Mouse (Mus musculus) c-Kit-positive CD71-positive TER-119-negative erythroid progenitor cells, embryonic 14.5 days (primary cell): ENCODE results near the gene Lingo3.

Experiments used
- DNase-seq: peaks from one replicate; pipeline ENCODE4 v3.0.0-alpha.2; 2013; ENCODE audit warnings: low read depth

Lingo3 gene

GRCm38 (mm10) chr10:80843931-80844547 lies at the start of gene Lingo3:
TSS of gene Lingo3 (minus strand) at chr10:80844039.
- DNase-seq, result no peak

GRCm38 (mm10) chr10:80887181-80887580 lies 43.3 kb upstream of the Lingo3 start:
- DNase-seq, result no peak

DNA sequence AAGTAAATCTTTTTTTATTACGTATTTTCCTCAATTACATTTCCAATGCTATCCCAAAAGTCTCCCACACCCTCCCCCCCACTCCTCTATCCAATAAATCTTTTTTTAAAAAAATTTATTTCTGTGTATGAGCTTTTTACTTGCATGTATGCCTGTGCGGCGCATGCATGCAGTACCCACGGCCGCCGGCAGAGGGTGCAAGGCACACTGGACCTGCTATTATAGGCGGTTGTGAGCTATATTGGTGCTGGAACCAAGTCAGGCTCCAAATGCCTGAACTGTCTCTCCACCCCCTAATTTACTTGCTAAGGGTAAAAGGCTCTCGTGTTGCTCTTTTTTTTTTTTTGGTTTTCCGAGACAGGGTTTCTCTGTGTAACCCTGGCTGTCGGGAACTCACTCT lies 37.5 kb upstream of the Lingo3 start:
- DNase-seq, result peak; percentile 61

DNA sequence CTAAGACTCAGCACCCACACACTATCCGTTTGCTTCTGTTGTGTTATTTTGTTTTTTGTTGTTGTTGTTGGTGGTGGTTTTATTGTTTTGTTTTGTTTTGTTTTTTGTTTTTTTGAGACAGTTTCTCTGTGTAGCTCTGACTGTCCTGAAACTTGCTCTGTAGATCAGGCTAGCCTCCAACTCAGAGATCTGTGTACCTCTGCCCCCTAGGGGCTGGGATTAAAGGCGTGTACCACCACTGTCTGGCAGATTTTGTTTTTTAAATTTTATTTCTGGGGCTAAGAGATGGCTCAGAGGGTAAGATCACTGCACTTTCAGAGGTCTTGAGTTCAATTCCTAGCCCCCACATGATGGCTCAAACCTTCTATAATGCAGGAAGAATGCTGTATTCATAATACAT lies 37.1 kb upstream of the Lingo3 start:
- DNase-seq, result no peak

DNA sequence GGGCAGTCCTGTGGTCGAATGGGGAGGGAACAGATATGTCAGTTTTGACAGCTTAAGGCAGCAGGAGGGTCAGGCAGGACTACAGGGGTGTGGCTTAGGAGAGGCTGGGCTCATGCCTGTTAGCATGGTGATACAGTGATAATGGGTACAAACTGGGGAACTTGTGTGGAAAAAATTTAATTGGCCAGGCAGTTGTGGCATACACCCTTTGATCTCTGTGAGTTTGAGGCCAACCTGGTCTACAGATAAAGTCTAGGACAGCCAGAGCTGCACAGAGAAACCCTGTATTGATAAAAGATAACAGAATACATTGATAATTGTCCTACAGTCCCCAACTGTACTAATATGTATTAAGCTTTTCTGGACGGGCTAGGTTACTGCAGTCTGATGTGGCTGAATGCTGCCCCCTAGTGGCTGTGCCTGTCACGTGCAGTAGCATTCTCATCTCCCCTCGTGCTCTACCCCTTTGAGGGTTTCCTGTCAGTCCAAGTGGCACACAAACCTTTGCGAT lies 36.3 kb upstream of the Lingo3 start:
- peak; percentile 72 for DNase-seq

DNA sequence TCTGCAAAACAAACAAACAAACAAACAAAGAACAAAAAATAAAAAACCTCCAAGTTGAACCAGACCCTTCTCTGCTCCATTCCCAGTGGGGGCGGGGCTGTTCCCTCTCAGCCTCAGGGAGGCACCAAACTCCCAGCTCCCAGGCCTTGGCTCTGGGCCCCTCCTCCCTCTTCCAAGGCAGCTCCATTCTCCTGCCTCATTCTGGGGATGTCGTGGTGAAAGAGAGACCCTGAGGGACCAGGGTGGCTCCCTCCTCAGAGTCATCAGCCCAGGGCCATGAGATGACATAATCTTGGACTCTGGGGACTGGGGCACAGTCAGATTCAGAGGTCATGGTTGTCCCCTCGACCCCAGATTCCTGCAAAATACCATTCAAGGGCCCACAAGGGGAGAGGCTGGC lies 32.8 kb upstream of the Lingo3 start:
- no peak for DNase-seq

- peak; percentile 51 for DNase-seq
Observed at GRCm38 (mm10) chr10:80876028-80876427, 32.2 kb upstream of the Lingo3 start.

DNA sequence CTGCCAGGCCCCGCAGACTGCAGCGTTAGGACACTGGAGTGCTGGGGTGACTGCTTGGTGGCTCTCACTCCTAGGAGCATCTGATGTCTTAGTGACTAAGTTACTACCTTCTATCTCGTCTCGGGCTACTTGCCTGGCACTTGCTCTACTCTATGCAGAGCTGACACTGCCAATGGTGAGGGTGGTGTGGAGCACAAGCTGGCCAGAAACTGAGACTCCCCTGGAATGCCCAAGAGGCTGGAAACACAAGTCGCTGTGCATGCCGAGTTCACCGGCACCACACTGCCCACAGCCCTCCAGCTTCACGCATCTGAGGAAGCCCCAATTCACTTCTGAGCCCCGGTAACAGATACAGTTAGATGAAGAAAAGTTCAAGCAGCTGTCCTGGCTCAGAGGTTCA lies 30.2 kb upstream of the Lingo3 start:
- no peak for DNase-seq

DNA sequence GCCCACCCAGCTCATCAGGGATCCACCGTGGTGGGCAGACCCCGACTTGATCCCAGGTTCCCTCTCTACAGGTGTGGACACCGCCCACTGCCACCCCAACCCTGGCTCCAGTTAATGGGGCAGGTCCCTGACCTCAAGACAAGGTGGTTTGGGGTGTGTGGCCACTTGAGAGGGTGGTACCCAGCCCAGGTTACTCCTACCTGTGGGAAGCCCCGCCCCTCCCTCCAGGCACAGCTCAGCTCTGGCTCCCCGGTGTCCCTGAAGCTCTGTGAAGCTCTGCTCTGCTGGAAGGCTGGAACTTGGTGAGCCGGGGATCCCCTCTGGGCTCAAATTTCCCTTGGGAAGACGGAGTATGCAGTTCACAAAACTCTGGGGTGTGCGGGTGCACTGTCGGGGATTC lies 27.7 kb upstream of the Lingo3 start, which contains the start of gene Tmprss9:
TSS of gene Tmprss9 (plus strand) at position 268 of the 400 bp plus-strand sequence.
- no peak for DNase-seq

DNA sequence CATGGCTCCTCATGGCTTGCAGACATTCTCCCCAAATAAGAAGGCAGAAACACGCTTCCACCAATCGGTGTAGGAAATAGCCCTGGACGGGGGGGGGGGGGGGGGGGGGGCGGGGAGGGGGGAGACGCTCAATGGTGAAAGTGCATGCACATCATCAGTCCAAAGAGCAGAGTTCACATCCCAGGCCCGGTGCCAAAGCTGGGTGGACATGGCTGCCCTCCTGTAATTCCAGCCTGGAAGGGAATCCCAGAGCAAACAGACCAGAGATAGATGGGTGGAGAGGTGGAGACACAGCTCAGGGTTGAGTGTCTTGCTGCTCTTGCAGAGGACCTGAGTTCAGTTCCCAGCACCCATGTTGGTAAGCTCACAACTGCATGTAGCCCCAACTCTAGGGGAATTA lies 27.2 kb upstream of the Lingo3 start:
- DNase-seq, result no peak

DNA sequence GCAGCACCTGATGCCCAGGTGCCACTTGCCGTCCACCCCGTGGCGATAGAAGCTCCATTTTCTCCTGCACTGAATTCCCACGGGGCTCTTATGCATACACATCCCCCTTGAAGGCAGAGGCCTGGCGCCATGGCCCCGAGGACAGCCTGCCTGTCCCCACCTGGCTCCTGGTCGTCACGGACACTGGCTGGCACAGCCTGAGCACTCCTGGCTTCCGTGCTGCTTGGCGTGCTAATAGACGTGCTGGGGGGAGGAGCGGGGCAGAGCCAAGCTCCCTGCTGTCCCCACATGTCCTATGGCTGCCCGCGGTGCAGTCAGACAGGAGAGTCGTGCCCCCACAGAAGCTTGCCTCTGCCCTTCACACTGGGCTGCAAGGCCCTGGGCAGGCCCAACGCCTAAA lies 20.6 kb upstream of the Lingo3 start:
- DNase-seq, result no peak

DNA sequence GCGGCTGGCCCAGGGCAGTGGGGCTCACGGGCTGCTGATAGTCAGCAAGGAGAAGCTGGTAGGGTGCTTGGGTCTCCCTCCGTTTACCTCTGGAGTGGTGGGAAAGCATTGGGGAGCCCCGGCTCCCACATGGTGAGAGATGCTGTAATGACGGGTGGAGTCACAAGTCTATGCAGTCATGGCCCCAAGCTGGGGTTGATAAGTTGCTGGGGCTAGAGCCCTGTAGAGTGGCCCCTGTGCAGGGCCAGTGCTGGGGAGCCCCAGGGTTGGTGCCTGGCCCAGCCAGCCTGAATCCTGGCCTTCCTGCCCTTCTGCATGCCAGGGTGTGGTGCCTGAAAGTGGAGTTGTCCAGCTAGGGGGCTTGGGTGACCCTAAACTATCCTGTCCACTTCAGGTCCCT lies 18.5 kb upstream of the Lingo3 start:
- DNase-seq, result no peak

GRCm38 (mm10) chr10:80858350-80858935 lies 14.6 kb upstream of the Lingo3 start:
- peak; percentile 90 for DNase-seq

- DNase-seq, result no peak
Observed at GRCm38 (mm10) chr10:80857848-80858247, 14.0 kb upstream of the Lingo3 start.

- no peak for DNase-seq
Observed at GRCm38 (mm10) chr10:80857386-80857785, 13.5 kb upstream of the Lingo3 start.

GRCm38 (mm10) chr10:80856908-80857307 lies 13.1 kb upstream of the Lingo3 start:
- no peak for DNase-seq

DNA sequence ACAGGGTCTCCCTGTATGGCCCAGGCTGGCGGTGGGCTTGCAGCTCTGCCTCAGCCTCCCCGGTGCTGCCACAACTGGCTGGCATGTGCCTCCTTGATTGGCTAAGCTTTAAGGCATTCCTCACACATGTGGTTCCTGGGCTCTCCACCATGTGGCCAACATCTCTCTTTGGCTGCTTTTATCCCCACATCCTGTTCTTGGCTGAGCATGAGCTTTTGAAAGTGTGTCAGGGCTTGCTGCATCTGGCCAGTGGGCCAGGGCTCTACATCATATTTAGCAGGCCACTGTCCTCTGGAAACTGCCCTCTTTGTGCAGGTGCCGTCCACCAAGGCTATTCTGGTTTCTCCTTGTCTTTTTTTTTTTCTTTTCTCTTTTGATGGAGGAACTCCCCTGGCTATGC lies 12.4 kb upstream of the Lingo3 start:
- DNase-seq, result no peak

DNA sequence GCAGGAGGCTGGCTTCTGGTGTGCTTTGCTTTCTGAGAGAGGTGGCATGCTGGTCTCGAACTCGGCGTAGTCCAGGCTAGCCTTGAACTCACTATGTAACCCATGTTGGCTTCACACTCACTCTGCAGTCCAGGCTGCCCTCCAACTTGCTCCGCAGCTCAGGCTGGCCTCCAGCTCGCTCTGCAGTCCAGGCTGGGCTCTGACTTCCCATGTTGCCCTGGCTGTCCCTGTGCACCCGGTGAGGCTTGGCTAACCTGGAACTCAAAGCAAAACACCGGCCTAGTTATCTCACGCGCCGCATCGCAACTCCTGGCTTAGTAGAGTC lies 11.9 kb upstream of the Lingo3 start:
- no peak for DNase-seq

DNA sequence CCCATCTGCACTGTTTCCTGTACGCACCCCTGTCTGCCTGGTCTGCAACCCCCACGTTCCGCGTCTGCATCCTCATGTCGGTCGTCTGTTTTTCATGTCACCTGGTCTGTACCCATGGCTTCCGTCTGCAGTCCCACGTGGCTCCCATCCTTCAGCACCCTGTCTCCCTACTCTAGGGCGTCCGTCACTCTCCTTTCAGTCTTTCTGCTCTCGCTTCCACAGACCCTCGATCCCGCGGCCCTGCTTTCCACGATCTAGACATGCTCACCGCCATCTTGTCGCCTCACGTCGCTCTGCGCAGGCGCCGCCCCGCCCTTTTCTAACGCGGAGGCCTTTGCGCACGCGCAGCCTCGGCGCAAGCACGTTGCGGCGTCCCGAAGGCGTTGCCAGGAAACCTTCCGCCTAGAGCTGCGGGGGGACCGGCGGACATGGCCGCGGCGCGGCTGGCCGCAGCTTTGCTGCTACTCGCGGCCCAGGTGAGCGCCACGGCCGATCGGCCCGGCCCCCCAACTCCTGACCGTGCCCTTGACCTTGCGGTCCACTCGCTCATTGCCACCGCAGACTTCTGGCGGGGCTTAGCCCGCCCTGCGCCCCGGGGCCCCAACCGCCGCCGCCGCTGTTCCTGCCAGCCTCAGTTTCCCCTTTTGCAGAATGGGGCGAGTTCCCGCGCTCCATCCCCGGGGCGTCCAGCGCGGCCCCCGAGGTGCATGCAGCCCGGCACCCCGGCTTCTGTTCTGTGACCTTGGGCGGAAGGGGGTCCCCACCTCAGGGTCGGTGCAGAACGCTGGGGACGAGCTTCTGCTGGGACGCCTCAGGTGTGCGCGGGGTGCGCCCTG lies 11.3 kb upstream of the Lingo3 start, which contains the start of the genes Lsm7 and Sppl2b:
TSS of gene Lsm7 (minus strand) at position 297 of the 836 bp plus-strand sequence.
TSS of gene Sppl2b (plus strand) at position 363 of the 836 bp plus-strand sequence.
- peak; percentile 91 for DNase-seq

GRCm38 (mm10) chr10:80848571-80848970 lies 4.7 kb upstream of the Lingo3 start:
- DNase-seq, result peak; percentile 82

DNA sequence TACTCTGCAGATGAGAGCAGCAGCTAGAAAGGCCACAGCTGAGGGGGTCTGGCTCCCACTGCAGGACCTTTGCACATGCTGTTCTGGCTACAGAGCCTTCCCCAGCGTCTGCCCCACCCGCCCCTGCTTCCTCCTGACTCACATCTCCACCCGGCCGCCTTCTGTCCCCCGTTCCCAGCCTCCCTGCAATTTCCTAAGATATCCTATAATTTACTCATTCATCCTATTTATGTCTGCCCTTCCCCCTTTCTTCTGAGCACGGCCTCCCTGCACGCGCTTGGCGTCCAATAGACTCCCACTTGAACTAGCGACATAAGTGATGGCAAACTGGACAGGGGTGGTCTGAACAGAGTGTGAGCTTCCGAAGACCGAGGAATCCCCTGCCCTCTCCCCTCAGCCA lies 1.9 kb upstream of the Lingo3 start:
- no peak for DNase-seq

GRCm38 (mm10) chr10:80845055-80845693 lies 1.3 kb upstream of the Lingo3 start:
- DNase-seq, result no peak
